Mouse (Mus musculus) stomach, embryonic 15.5 days (tissue): Measurements from ENCODE around the gene Gm49336. TPM values are rescaled to one million over a fixed set of nuclear protein-coding genes. Genes with fewer than 3 reads are reported as not detected.
A peak's percentile ranks its signal among the peaks of the same experiment; 100 is the strongest.

Source experiments
- ATAC-seq: fragments of 200-750 bp; cut with Nextera tagmentation; 2 replicates; pipeline ENCODE4 v1.8.0; 2017; ENCODE audit warnings: low read depth, moderate number of reproducible peaks, moderate TSS enrichment; ENCODE audit not compliant: insufficient read depth, low FRiP score
- H3K27ac ChIP-seq: fragments of 300-500 bp; sonication (generic); 2 replicates; pipeline ENCODE4 v1.5.1; 2015; ENCODE audit warnings: mild to moderate bottlenecking, inconsistent platforms
- H3K27me3 ChIP-seq: fragments of 300-500 bp; sonication (generic); replicated peaks from 2 replicates; pipeline ENCODE4 v1.6.1; 2015; ENCODE audit warnings: inconsistent platforms
- H3K36me3 ChIP-seq: fragments of 300-500 bp; sonication (generic); 2 replicates; pipeline ENCODE4 v1.6.1; 2015; ENCODE audit warnings: inconsistent platforms
- H3K4me1 ChIP-seq: fragments of 300-500 bp; sonication (generic); 2 replicates; pipeline ENCODE4 v1.6.1; 2015; ENCODE audit warnings: inconsistent platforms
- H3K4me2 ChIP-seq: fragments of 300-500 bp; sonication (generic); 2 replicates; pipeline ENCODE4 v1.6.1; 2015; ENCODE audit warnings: mild to moderate bottlenecking, inconsistent platforms
- H3K4me3 ChIP-seq: fragments of 300-500 bp; sonication (generic); replicated peaks from 2 replicates; pipeline ENCODE4 v1.5.1; 2015; ENCODE audit warnings: inconsistent platforms
- H3K9ac ChIP-seq: fragments of 300-500 bp; sonication (generic); 2 replicates; pipeline ENCODE4 v1.6.1; 2015; ENCODE audit warnings: inconsistent platforms
- H3K9me3 ChIP-seq: fragments of 300-500 bp; sonication (generic); 2 replicates; pipeline ENCODE4 v1.6.1; 2016; ENCODE audit warnings: inconsistent platforms
- WGBS: fragments of 180-500 bp; shearing (Covaris S2); methylation state at CpG from one replicate; pipeline ENCODE4 v1.1.7; 2015; 5-methylcytosine and 5-hydroxymethylcytosine counted together
- polyA plus RNA-seq: library from polyadenylated mRNA; unstranded; fragments of >200 nt; fragmentation: Nextera tagmentation; extraction: Ambion mirVana; gene quantifications from 2 replicates; pipeline ENCODE4 v1.2.1, GENCODE M21; 2015

Gene Gm49336
- polyA plus RNA-seq, 1 experiment from 2014 or later: 44.7 TPM

DNA sequence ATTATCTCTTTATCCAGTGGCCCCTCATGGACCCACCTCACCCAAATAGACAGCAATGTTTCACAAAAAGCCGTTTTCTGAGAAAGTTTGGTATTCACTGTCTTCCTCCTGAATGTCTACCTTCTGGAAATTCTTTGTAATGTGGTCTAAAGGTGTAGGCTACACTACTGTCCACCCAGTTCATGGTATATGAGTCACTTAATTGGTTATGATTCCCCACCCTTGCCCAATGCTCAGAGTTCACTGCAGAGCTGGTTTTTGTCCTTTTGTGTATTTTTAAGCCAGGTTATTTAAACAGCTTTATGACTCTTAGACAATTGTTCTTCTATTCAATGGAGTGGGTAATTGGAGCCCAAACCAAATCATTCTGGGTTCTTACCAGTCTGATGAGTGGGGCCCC, 35.2 kb downstream of the Gm49336 start:
- WGBS: 74% methylated on average over 1 of the region's 1 CpGs
- no peaks in the 10 kb centered on the region for H3K27me3 ChIP-seq
- H3K9ac ChIP-seq: no peak overlapping the region
- peak overlapping the region; percentile 51 for H3K27ac ChIP-seq
- no peak for ATAC-seq
- H3K4me3 ChIP-seq: no peak overlapping the region
- H3K9me3 ChIP-seq: no peaks in the 10 kb centered on the region
- H3K36me3 ChIP-seq: no peaks in the 10 kb centered on the region; the same call in 1 of the 2 replicates
- H3K4me1 ChIP-seq: no peaks in the 10 kb centered on the region
- no peak overlapping the region for H3K4me2 ChIP-seq

DNA sequence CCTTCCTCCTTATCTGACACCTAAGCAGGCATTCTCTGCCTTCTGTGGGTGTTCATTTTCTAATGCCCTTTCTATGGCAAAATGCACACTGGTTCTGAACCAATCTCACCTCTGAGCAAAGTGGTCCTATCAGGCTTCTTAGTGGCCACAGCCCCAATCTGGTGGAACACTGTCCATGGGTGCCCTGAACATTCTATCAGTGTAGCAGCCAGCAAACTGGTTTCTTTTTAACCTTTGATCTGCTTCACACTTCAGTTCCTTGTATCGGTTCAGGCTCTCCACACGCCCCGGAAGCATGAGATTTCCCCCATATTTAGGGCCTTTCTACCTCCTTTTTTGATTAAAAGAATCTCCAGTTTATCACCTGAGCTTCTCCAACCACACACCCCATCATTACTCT, 36.3 kb downstream of the Gm49336 start:
- Histone ChIP-seq H3K27ac (no peak overlapping the region; the same call in 1 of the 2 replicates), H3K4me1 (no peaks in the 10 kb centered on the region), H3K4me2 (no peak overlapping the region), H3K36me3 (no peaks in the 10 kb centered on the region), H3K27me3 (no peaks in the 10 kb centered on the region), H3K4me3 (no peak overlapping the region), H3K9ac (no peak overlapping the region), H3K9me3 (no peaks in the 10 kb centered on the region)
- WGBS: 85% methylated on average over 3 of the region's 3 CpGs
- no peak for ATAC-seq

- H3K27ac ChIP-seq: no peak overlapping the region
- no peaks in the 10 kb centered on the region for H3K9me3 ChIP-seq
- H3K4me3 ChIP-seq: no peak overlapping the region
- no peaks in the 10 kb centered on the region for H3K4me1 ChIP-seq
- 48% methylated on average over 1 of the region's 1 CpGs for WGBS
- no peak overlapping the region for H3K4me2 ChIP-seq
- no peak overlapping the region for H3K9ac ChIP-seq
- no peak for ATAC-seq
- H3K36me3 ChIP-seq: no peaks in the 10 kb centered on the region
- no peaks in the 10 kb centered on the region for H3K27me3 ChIP-seq
Measured at GRCm38 (mm10) chr14:60214040-60214439, 37.3 kb downstream of the Gm49336 start.

- no peaks in the 10 kb centered on the region for H3K36me3 ChIP-seq
Measured at GRCm38 (mm10) chr14:60209166-60209565, 42.1 kb downstream of the Gm49336 start.

GRCm38 (mm10) chr14:60204993-60205392, 46.3 kb downstream of the Gm49336 start:
- Histone ChIP-seq H3K4me1 (no peaks in the 10 kb centered on the region), H3K9me3 (no peaks in the 10 kb centered on the region), H3K4me3 (no peak overlapping the region), H3K9ac (no peak overlapping the region), H3K27ac (no peak overlapping the region), H3K4me2 (no peak overlapping the region), H3K36me3 (no peaks in the 10 kb centered on the region), H3K27me3 (no peaks in the 10 kb centered on the region)
- WGBS: 86% methylated on average over 6 of the region's 6 CpGs
- no peak for ATAC-seq

More at GRCm38 (mm10) chr14:60209166-60209565, 42.1 kb downstream of the Gm49336 start:
- Histone ChIP-seq H3K27ac (no peak overlapping the region), H3K4me2 (no peak overlapping the region), H3K27me3 (no peaks in the 10 kb centered on the region), H3K4me3 (no peak overlapping the region), H3K9ac (no peak overlapping the region), H3K4me1 (no peaks in the 10 kb centered on the region), H3K9me3 (no peaks in the 10 kb centered on the region)
- no peak; the same call in 1 of the 2 replicates for ATAC-seq
- WGBS: 72% methylated on average over 7 of the region's 7 CpGs

DNA sequence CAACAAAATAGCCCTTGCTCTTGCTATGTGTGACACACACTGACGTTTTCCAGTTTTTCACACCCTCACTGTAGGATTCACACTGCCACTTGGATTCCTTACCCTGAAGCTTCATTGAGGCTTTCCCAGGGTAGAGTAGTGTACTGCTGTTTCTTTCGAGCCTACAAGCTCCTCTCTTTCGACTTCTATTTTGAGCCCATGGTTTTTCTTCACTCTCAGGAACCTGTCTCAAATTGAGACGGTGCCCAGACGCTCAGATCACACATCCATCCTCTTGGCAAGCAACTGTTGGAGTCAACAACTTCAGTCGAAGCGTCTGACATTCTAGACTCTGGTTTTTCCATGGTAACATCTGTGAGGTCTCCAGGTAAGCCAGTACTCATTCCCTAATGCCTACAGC, 54.4 kb downstream of the Gm49336 start, which contains the start of gene Atp8a2:
Gene Atp8a2, minus strand, starts transcription at position 296 of the 400 bp plus-strand sequence.
- ATAC-seq: no peak
- Histone ChIP-seq H3K27me3 (no peaks in the 10 kb centered on the region), H3K9ac (no peak within 1 kb of the TSS), H3K4me1 (no peaks in the 10 kb centered on the region), H3K36me3 (no peaks in the 10 kb centered on the region), H3K4me2 (no peak within 1 kb of the TSS), H3K9me3 (no peaks in the 10 kb centered on the region), H3K4me3 (no peak within 1 kb of the TSS), H3K27ac (no peak within 1 kb of the TSS)
- WGBS: 65% methylated on average over 7 of the region's 7 CpGs

DNA sequence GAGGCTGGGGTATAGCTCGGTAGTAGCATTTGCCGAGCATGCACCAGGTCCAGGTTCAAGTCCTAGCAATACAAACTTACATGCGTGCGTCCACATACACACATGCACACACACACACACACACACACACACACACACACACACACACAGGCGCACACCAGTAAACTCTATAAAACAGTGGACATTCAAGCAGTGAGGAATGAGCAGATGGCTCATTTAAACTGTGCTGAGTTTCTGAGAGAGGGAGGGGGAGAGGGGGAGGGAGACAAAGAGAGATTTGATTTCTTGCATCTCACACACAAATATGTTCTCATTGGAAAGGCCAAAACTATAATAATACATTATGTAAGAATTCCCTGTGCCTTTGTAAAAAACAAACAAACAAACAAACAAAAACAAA, 55.3 kb downstream of the Gm49336 start:
- 78% methylated on average over 5 of the region's 5 CpGs for WGBS
- H3K27me3 ChIP-seq: no peaks in the 10 kb centered on the region
- H3K27ac ChIP-seq: no peak overlapping the region
- H3K36me3 ChIP-seq: no peaks in the 10 kb centered on the region
- no peaks in the 10 kb centered on the region for H3K4me1 ChIP-seq
- ATAC-seq: no peak
- no peaks in the 10 kb centered on the region for H3K9me3 ChIP-seq
- H3K4me2 ChIP-seq: no peak overlapping the region
- H3K4me3 ChIP-seq: no peak overlapping the region
- H3K9ac ChIP-seq: no peak overlapping the region

GRCm38 (mm10) chr14:60194606-60195005, 56.7 kb downstream of the Gm49336 start:
- no peaks in the 10 kb centered on the region for H3K36me3 ChIP-seq
- H3K9me3 ChIP-seq: no peaks in the 10 kb centered on the region
- no peak overlapping the region for H3K4me2 ChIP-seq
- H3K4me1 ChIP-seq: no peaks in the 10 kb centered on the region
- H3K9ac ChIP-seq: no peak overlapping the region
- no peaks in the 10 kb centered on the region for H3K27me3 ChIP-seq
- no peak overlapping the region for H3K4me3 ChIP-seq
- no peak overlapping the region for H3K27ac ChIP-seq
- 73% methylated on average over 1 of the region's 1 CpGs for WGBS
- ATAC-seq: no peak

DNA sequence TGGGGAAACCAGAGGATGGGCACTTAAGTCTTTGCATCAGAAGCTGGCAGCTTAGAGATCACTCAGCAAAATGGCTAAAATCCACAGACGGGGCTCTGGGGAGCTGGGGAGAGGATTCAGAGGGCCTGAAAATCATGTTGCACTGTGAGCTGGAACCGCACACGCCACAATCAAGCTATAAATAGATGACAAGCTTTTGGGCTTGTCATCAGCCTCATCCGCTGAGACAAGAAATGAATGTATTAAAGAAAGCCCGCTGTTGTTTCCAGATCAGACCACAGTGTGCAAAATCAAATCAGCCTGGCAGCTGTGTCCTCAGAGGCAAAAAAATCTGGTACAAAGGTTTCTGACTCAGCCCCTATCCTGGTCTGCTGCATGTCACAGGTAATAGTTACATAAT, 61.5 kb downstream of the Gm49336 start:
- H3K27me3 ChIP-seq: no peaks in the 10 kb centered on the region
- H3K9ac ChIP-seq: no peak overlapping the region
- no peak overlapping the region for H3K4me2 ChIP-seq
- ATAC-seq: no peak
- H3K27ac ChIP-seq: no peak overlapping the region
- no peaks in the 10 kb centered on the region for H3K4me1 ChIP-seq
- H3K9me3 ChIP-seq: no peaks in the 10 kb centered on the region
- no peak overlapping the region for H3K4me3 ChIP-seq
- no peaks in the 10 kb centered on the region for H3K36me3 ChIP-seq
- WGBS: 81% methylated on average over 5 of the region's 5 CpGs

DNA sequence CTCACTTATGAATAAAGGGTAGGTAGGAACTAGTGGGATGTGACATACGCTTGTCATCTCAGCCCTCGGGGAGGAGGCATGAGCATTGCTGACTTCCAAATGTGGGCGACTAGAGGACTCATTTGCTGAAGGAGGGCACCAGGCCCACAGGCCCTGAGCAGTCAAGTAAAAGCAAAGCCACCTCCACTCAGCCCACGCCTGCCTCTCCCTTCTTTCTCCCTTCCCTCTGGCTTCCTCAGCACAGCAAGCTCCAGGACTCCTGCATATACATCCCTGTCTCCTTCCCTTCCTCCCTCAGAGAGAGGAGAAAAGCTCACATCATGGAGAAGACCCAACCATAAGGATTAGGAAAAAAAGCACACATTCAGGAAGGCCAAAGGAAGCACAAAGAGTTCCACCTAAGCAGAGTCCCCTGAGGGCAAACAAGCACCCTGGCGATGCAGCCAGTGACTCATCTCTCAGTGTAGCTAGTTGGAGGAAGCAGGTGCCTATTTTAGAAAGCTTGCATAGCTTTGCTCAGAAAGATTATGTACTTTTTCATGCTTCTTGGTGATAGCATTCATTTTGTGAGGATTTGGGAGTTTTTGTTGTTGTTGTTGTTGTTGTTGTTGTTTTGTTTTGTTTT, 63.0 kb downstream of the Gm49336 start:
- Histone ChIP-seq H3K27ac (no peak overlapping the region), H3K4me3 (no peak overlapping the region), H3K4me2 (no peak overlapping the region), H3K4me1 (no peaks in the 10 kb centered on the region), H3K9me3 (no peaks in the 10 kb centered on the region), H3K27me3 (no peaks in the 10 kb centered on the region), H3K36me3 (no peaks in the 10 kb centered on the region), H3K9ac (no peak overlapping the region)
- WGBS: 77% methylated on average over 5 of the region's 5 CpGs
- no peak for ATAC-seq

DNA sequence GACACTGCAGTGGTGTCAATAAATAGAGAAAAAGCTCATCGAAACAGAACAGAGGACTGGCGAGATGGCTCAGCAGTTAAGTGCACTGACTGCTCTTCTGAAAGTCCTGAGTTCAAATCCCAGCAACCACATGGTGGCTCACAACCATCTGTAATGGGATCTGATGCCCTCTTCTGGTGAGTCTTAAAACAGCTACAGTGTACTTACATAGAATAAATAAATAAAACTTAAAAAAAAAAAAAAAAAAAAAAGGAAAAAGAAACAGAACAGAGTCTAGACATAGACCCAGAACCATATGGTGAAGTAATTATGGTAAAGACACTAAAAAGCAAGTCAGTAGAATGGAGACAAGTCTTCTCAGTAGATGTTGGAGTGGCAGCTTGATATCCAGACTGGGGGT, 70.0 kb downstream of the Gm49336 start:
- H3K9me3 ChIP-seq: no peaks in the 10 kb centered on the region
- WGBS: 91% methylated on average over 2 of the region's 2 CpGs
- no peak overlapping the region for H3K4me3 ChIP-seq
- H3K27me3 ChIP-seq: no peaks in the 10 kb centered on the region; the same call in 1 of the 2 replicates
- no peak overlapping the region for H3K4me2 ChIP-seq
- no peaks in the 10 kb centered on the region for H3K36me3 ChIP-seq
- no peak for ATAC-seq
- no peak overlapping the region for H3K9ac ChIP-seq
- no peak overlapping the region for H3K27ac ChIP-seq
- H3K4me1 ChIP-seq: no peaks in the 10 kb centered on the region

DNA sequence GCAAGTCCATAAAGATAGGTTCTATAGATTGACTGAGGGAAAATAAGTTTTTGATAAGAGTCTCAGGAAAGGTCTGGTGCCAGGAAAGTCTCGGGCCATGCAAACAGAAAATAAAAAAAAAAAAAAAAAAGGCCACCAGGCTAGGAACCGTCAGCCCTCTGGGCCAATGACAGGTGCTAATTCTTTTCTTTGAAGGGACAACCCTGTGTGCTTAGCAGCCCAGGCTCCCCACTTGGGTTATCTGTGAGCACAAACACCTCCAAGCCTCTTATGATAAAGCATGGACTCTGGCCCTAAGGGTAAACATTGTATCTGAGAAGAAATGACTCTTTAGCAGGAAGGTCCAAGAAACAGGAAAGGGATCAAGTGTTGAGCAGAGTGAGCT, 72.7 kb downstream of the Gm49336 start:
- 45% methylated on average over 2 of the region's 2 CpGs for WGBS
- Histone ChIP-seq H3K4me2 (no peak overlapping the region), H3K36me3 (no peaks in the 10 kb centered on the region), H3K9ac (no peak overlapping the region), H3K27ac (peak overlapping the region; percentile 76), H3K4me3 (peak overlapping the region; percentile 64), H3K4me1 (no peaks in the 10 kb centered on the region), H3K27me3 (peaks cover 10% of the 10 kb centered on the region; the same call in 1 of the 2 replicates), H3K9me3 (no peaks in the 10 kb centered on the region)
- peak; percentile 90 for ATAC-seq
